Mouse (Mus musculus) lung, embryonic 14.5 days (tissue): ENCODE measurements around the gene Thap12. TPM values are rescaled to one million over a fixed set of nuclear protein-coding genes. Genes with fewer than 3 reads are reported as not detected.

Experiments used
- ATAC-seq: fragments of 200-750 bp; cut with Nextera tagmentation; 2 replicates; pipeline ENCODE4 v1.8.0; 2017; ENCODE audit warnings: mild to moderate bottlenecking, moderate TSS enrichment, moderate library complexity; ENCODE audit not compliant: insufficient read depth
- DNase-seq: peaks from one replicate; pipeline ENCODE4 v3.0.0-alpha.2; 2015
- H3K27ac ChIP-seq: fragments of 300-500 bp; sonication (generic); 2 replicates; pipeline ENCODE4 v1.5.1; 2014; ENCODE audit warnings: low read depth, mild to moderate bottlenecking, moderate library complexity
- H3K27me3 ChIP-seq: fragments of 300-500 bp; sonication (generic); 2 replicates; pipeline ENCODE4 v1.6.1; 2014; ENCODE audit warnings: low read length, control low read depth; ENCODE audit not compliant: insufficient read depth
- H3K36me3 ChIP-seq: fragments of 300-500 bp; sonication (generic); 2 replicates; pipeline ENCODE4 v1.6.1; 2014; ENCODE audit warnings: control low read depth; ENCODE audit not compliant: insufficient read depth
- H3K4me1 ChIP-seq: fragments of 300-500 bp; sonication (generic); 2 replicates; pipeline ENCODE4 v1.6.1; 2014; ENCODE audit warnings: antibody characterized with exemption, control low read depth; ENCODE audit not compliant: insufficient read depth
- H3K4me2 ChIP-seq: fragments of 300-500 bp; sonication (generic); 2 replicates; pipeline ENCODE4 v1.6.1; 2014; ENCODE audit warnings: mild to moderate bottlenecking
- H3K4me3 ChIP-seq: fragments of 300-500 bp; sonication (generic); 2 replicates; pipeline ENCODE4 v1.5.1; 2014; ENCODE audit warnings: low read depth, low read length
- H3K9ac ChIP-seq: fragments of 300-500 bp; sonication (generic); 2 replicates; pipeline ENCODE4 v1.6.1; 2014
- H3K9me3 ChIP-seq: fragments of 300-500 bp; sonication (generic); 2 replicates; pipeline ENCODE4 v1.6.1; 2016; ENCODE audit warnings: low read depth, low read length, control low read depth
- CTCF ChIP-seq: IDR thresholded peaks from 2 replicates; pipeline ENCODE4 v1.5.1; 2016; ENCODE audit warnings: antibody characterized with exemption, low read depth
- WGBS: fragments of 180-500 bp; shearing (Covaris S2); extraction: QIAGEN DNeasy Blood & Tissue Kit; methylation state at CpG from one replicate; pipeline ENCODE4 v1.1.7; 2014; 5-methylcytosine and 5-hydroxymethylcytosine counted together
- polyA plus RNA-seq: library from polyadenylated mRNA; unstranded; fragments of >200 nt; fragmentation: Nextera tagmentation; extraction: Ambion mirVana; gene quantifications from 2 replicates; pipeline ENCODE4 v1.2.1, GENCODE M21; 2014

The Thap12 gene
- polyA plus RNA-seq, 1 experiment from 2014 or later: 81.9 TPM

DNA sequence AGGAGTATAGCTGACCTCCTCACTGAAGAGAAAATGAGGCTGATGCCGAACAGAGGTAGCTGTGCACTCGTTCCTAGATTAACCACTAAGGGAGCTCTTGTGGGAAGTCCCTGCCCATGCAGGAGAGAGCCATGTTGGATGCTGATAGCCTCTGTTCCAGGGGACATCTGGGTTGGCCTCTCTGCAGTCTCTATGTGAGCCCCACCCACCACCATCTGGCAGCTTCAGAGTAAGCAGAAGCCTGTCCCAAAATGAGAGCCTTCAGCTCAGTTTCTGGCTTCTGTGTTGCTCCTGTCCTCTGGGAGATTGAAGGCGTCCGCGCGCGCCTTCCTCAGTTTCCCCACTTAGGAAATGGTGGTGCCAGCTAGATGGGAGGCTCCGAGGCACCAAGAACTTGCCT lies 53.7 kb downstream of the Thap12 start:
- no peak for TF ChIP-seq CTCF
- Histone ChIP-seq H3K4me2 (no peak overlapping the region), H3K4me3 (no peak overlapping the region), H3K9ac (no peak overlapping the region), H3K27me3 (no peaks in the 10 kb centered on the region), H3K9me3 (no peaks in the 10 kb centered on the region), H3K4me1 (0 out of 2 replicates have a peak, but pooled peaks cover 3% of the 10 kb centered on the region), H3K36me3 (no peaks in the 10 kb centered on the region), H3K27ac (no peak overlapping the region)
- DNase-seq (no peak), ATAC-seq (no peak)
- WGBS: 81% methylated on average over 8 of the region's 8 CpGs

DNA sequence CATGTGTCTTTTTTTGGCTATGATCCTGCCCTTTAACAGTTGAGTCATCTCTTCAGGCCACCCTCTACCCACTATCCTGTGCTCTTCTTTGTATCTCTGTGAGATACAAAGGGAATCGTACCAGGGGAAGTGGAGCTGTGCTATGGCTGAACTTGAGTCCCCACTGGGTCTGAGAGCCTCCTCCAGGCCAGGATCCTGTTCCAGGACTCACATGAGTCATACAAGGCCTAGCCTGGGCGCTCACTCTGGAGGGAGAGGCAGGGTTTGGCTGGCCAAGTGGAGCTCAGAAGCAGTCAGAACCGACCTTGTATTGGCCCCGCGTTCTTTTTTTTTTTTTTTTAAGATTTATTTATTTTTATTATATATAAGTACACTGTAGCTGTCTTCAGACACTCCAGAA lies 57.2 kb downstream of the Thap12 start:
- WGBS: 76% methylated on average over 5 of the region's 5 CpGs
- no peak for DNase-seq
- Histone ChIP-seq H3K9ac (no peak overlapping the region), H3K36me3 (no peaks in the 10 kb centered on the region), H3K4me3 (no peak overlapping the region), H3K27ac (no peak overlapping the region), H3K9me3 (no peaks in the 10 kb centered on the region), H3K4me2 (no peak overlapping the region), H3K4me1 (0 out of 2 replicates have a peak, but pooled peaks cover 3% of the 10 kb centered on the region), H3K27me3 (no peaks in the 10 kb centered on the region)
- no peak for ATAC-seq
- TF ChIP-seq CTCF: no peak

DNA sequence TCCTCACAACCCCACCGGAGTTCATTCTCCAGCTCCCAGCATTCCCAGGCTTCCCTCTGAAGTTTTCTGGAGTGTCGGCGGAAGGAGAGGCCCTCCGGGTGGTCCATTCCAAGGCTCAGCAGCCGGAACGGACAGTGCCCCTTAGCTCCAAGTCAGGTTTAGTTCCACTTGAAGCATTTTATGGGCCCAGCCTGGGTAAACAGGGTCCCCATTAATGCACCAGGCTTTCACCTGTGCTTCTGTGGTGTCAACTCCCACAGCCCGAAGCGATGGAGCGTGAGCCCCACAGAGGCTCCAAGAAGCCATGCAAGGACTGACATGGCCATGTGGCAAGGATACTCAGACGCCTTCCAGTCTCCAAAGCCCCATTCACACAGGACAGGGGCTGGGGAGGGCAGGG lies 61.0 kb downstream of the Thap12 start:
- no peak for DNase-seq
- H3K27ac ChIP-seq: no peak overlapping the region
- H3K4me1 ChIP-seq: 0 out of 2 replicates have a peak, but pooled peaks cover 8% of the 10 kb centered on the region
- no peaks in the 10 kb centered on the region for H3K9me3 ChIP-seq
- ATAC-seq: no peak
- H3K4me3 ChIP-seq: no peak overlapping the region
- no peak overlapping the region for H3K9ac ChIP-seq
- no peaks in the 10 kb centered on the region for H3K27me3 ChIP-seq
- no peak for TF ChIP-seq CTCF
- no peaks in the 10 kb centered on the region for H3K36me3 ChIP-seq
- 84% methylated on average over 10 of the region's 10 CpGs for WGBS
- H3K4me2 ChIP-seq: no peak overlapping the region

DNA sequence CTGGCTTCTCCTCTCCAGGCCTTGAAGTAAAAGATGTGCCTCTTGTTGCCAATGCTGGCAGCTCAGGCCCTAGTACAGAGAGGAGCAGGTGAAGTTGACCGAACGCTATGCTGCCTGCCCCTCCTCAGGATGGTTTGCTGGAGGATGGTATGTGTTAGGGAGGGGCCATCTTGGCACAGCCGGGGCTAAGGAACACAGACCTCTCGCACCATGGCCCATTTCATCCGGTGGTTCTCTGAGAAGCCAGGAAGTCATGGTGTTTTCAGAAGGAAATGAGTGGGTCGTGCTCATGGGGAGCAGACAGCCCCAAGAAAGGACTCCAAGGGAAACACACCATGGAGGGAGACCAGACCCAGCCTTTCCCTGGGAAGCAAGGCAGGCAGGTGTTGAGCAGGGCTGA lies 64.4 kb downstream of the Thap12 start:
- no peak overlapping the region for H3K27ac ChIP-seq

More for the DNA sequence above, 64.4 kb downstream of the Thap12 start:
- no peaks in the 10 kb centered on the region for H3K36me3 ChIP-seq
- no peak overlapping the region for H3K9ac ChIP-seq
- TF ChIP-seq CTCF: no peak
- H3K4me2 ChIP-seq: no peak overlapping the region
- DNase-seq (no peak), ATAC-seq (no peak)
- H3K4me3 ChIP-seq: no peak overlapping the region
- H3K4me1 ChIP-seq: peaks cover 23% of the 10 kb centered on the region
- H3K27me3 ChIP-seq: no peaks in the 10 kb centered on the region
- WGBS: 45% methylated on average over 6 of the region's 6 CpGs
- H3K9me3 ChIP-seq: no peaks in the 10 kb centered on the region

Other genes starting within 250 kb of the Thap12 start
- gene Lrrc32, start 213.8 kb upstream of the Thap12 start, polyA plus RNA-seq: 7.2 and 7.3 TPM in 2 replicates
- 45.5 and 47.4 TPM in 2 replicates for gene Emsy, start 46.3 kb upstream of the Thap12 start, polyA plus RNA-seq
- 21.4 and 21.5 TPM in 2 replicates for gene Wnt11, start 132.0 kb downstream of the Thap12 start, polyA plus RNA-seq